Mouse (Mus musculus): ENCODE data around the gene Sez6l. TPM values are rescaled to one million over a fixed set of nuclear protein-coding genes. Genes with fewer than 3 reads are reported as not detected.

Sez6l gene
- polyA plus RNA-seq, 1 experiment = 0.32 TPM

DNA sequence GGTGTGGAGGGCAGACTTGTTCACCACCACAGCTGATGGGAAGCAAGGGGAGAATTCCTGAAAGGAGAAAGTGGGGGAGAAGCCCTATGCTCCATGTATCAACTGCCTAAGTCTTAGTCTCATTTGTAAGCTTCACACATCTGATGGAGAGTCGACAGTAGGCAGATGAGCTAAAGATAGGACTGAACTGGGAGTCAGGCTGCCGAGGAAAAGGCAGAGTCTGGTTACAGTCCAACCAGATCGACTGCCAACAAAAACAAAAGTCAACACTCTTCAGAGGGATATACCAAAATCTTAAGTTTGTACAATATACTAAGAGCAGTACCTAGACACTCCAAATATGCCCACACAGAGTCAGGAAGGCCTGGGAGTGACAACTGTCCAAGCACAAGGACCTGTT is 38.7 kb downstream of the Sez6l start:
- H3K4me3 ChIP-seq (ENCODE audit: insufficient read depth, low read length) = no peak overlapping the region
- TF ChIP-seq CTCF (IDR thresholded peaks at IDR 0.05; ENCODE audit: borderline replicate concordance, insufficient read depth, low read length) = no peak
- no peak for TF ChIP-seq POLR2A (IDR thresholded peaks at IDR 0.05; ENCODE audit: low read depth, low read length)
- no peak overlapping the region for H3K27ac ChIP-seq (ENCODE audit: insufficient read depth, low read length)
- H3K4me1 ChIP-seq (ENCODE audit: control insufficient read depth, insufficient read depth, low read length) = no peaks in the 10 kb centered on the region

DNA sequence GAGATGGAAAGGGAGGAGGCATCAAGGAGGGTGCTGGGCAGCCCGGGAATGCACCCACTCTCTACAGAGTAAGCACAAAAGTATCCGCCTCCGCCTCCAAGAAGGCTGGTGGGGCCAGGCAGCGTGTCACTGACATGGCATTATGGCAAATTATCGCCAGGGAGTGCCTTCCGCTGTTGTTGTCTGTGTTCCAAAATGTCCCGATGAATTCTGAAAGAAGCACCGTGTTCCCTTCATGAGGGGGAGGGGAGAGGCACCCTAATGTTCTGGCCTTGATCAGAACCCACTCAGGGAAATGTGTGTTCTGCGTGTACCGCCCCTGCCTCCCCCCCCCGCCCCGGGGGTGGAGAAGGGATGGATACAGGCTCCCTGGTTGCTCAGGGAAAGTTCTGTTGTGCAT is 41.1 kb downstream of the Sez6l start:
- Histone ChIP-seq H3K27ac (ENCODE audit: insufficient read depth, low read length) (no peak overlapping the region), H3K4me3 (ENCODE audit: insufficient read depth, low read length) (no peak overlapping the region), H3K4me1 (ENCODE audit: control insufficient read depth, insufficient read depth, low read length) (no peaks in the 10 kb centered on the region)
- TF ChIP-seq POLR2A (IDR thresholded peaks at IDR 0.05; ENCODE audit: low read depth, low read length) = no peak
- TF ChIP-seq CTCF (IDR thresholded peaks at IDR 0.05; ENCODE audit: borderline replicate concordance, insufficient read depth, low read length) = no peak

DNA sequence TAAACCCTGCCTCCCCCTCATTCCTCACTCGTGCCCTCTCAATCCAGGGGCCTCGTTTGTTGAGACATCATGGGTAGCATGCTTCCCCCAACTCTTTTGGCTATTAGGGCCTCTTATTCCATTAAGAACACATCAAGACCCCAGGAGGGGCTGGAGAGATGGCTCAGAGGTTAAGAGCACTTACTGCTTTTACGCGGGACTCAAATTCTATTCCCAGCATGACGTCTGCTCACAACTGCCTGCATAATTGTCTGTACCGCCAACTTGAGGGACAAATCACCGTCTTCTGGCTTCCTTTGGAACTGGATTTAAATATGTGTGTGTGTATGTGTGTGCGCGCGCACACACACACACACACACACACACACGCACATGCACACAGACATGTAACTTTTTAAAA is 42.8 kb downstream of the Sez6l start:
- TF ChIP-seq CTCF (IDR thresholded peaks at IDR 0.05; ENCODE audit: borderline replicate concordance, insufficient read depth, low read length) = no peak
- TF ChIP-seq POLR2A (IDR thresholded peaks at IDR 0.05; ENCODE audit: low read depth, low read length) = no peak
- H3K4me3 ChIP-seq (ENCODE audit: insufficient read depth, low read length) = no peak overlapping the region
- no peaks in the 10 kb centered on the region for H3K4me1 ChIP-seq (ENCODE audit: control insufficient read depth, insufficient read depth, low read length)
- no peak overlapping the region for H3K27ac ChIP-seq (ENCODE audit: insufficient read depth, low read length)

DNA sequence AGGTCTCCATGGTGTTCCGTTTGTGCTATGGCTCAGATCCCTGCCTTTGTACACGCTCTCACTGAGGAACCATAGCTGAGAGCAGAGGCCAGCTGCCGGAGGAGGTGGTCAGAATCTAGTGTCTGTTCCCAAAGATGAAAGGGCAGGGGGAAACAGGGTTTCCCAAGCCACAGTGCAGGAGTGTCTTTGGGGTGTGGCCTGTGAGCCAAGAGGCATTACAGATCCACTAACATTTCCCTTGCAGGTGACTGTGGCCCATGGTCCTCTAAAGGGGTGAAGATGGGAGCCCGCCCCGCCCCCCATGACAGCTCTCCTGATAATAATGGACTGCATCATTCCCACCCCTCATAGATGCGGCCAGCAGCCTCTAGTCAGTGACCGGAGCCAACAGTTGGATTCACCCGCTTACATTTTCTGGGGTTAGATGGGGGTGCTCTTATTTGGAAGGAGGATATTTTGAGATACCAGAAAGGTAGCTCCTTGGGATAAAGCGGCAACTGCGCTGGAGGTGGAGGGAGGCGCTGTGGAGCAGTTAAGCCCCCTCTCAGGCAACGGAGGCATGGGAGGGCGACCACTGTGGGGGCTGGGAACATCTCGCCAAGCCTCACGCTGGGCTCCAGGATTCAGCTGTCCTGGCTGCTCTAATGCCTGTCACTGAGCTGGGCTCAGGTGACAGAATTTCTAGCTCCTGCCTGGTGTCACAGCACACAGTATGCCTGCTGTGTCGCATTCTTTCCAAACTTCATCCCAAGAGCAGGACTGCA is 43.5 kb downstream of the Sez6l start:
- Histone ChIP-seq H3K27ac (ENCODE audit: insufficient read depth, low read length) (no peak overlapping the region), H3K4me3 (ENCODE audit: insufficient read depth, low read length) (no peak overlapping the region), H3K4me1 (ENCODE audit: control insufficient read depth, insufficient read depth, low read length) (no peaks in the 10 kb centered on the region)
- TF ChIP-seq CTCF (IDR thresholded peaks at IDR 0.05; ENCODE audit: borderline replicate concordance, insufficient read depth, low read length) (no peak), POLR2A (IDR thresholded peaks at IDR 0.05; ENCODE audit: low read depth, low read length) (no peak)

DNA sequence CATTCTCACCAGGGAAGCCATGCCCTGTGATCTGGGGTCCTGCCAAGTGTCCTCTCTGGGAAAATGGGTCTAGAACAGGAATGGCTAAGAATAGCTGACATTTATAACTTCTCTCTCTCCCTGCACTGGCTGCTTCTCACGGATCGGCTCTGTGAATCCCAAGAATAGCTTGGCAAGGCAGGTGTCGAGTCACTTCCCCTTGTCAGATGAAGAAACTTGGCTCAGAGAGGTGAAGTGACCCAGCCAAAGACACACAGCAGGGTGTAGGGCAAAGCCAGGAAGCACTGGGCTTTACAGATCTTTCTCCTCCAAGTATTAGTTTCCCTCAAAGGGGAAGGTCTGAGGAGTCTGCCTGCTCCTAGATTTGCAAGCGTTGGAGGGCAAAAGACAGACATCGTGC is 44.1 kb downstream of the Sez6l start:
- H3K27ac ChIP-seq (ENCODE audit: insufficient read depth, low read length) = no peak overlapping the region
- TF ChIP-seq CTCF (IDR thresholded peaks at IDR 0.05; ENCODE audit: borderline replicate concordance, insufficient read depth, low read length) (no peak), POLR2A (IDR thresholded peaks at IDR 0.05; ENCODE audit: low read depth, low read length) (no peak)
- no peaks in the 10 kb centered on the region for H3K4me1 ChIP-seq (ENCODE audit: control insufficient read depth, insufficient read depth, low read length)
- H3K4me3 ChIP-seq (ENCODE audit: insufficient read depth, low read length) = no peak overlapping the region

DNA sequence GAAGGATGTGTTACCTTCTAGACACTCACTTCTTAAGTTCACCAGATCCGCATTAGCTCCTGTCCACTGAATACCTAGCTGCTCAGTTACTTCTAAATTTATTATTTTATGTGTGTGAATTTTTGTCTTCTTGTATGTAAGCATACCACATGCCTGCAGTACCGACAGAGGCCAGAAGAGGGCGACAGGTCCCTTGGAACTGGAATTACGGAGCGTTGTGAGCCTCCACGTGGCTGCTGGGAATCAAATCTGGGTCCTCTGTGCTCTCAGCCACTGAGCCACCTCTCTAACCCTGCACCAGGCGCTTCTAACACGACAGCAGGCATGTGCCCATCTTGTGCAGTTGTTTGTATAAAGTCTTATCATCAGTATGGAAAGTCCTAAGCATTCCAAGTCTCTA is 44.8 kb downstream of the Sez6l start:
- no peak for TF ChIP-seq CTCF (IDR thresholded peaks at IDR 0.05; ENCODE audit: borderline replicate concordance, insufficient read depth, low read length)
- no peak for TF ChIP-seq POLR2A (IDR thresholded peaks at IDR 0.05; ENCODE audit: low read depth, low read length)
- Histone ChIP-seq H3K4me1 (ENCODE audit: control insufficient read depth, insufficient read depth, low read length) (no peaks in the 10 kb centered on the region), H3K27ac (ENCODE audit: insufficient read depth, low read length) (no peak overlapping the region), H3K4me3 (ENCODE audit: insufficient read depth, low read length) (no peak overlapping the region)

DNA sequence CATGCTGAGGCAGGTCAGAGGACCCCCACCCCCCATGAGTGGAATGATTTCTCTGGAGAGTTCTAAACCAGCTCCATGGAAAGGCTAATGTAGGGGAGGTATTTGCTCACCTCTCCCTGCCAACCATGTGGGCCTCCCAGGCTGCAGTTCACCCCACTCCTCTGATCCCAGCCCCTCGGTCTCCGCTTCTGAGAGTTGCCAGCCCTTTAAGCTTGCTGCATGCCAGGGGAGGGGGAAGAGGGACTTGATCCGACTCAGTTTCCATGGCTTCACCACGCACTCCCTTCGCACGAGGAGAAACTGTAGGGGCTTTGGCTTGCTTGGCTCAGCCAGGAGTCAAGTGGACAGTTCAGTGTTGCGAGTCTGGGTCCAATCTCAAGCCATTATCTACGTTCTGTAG is 45.9 kb downstream of the Sez6l start:
- H3K4me1 ChIP-seq (ENCODE audit: control insufficient read depth, insufficient read depth, low read length) = no peaks in the 10 kb centered on the region
- TF ChIP-seq POLR2A (IDR thresholded peaks at IDR 0.05; ENCODE audit: low read depth, low read length) = no peak
- TF ChIP-seq CTCF (IDR thresholded peaks at IDR 0.05; ENCODE audit: borderline replicate concordance, insufficient read depth, low read length) = no peak

DNA sequence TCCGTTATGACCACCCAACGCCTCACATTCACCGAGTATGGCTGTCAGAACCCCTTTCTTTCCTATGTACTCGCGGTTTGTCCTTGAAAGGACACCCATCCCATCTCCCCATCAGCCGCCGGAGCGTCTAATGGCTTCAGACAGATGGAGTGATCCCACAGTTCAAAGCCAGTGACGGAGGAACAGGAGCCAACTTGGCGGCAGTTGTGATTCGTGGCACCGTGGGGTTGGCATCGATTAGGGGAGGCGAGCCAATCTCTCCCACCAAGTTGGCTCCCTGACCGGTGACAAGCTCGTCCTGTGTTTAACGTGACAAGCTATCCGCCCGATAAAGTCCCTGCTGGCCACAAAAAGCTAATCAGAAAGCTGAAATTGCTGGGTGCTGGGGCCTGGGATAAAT is 50.0 kb downstream of the Sez6l start:
- Histone ChIP-seq H3K4me1 (ENCODE audit: control insufficient read depth, insufficient read depth, low read length) (no peaks in the 10 kb centered on the region), H3K4me3 (ENCODE audit: insufficient read depth, low read length) (no peak overlapping the region), H3K27ac (ENCODE audit: insufficient read depth, low read length) (no peak overlapping the region)
- TF ChIP-seq CTCF (IDR thresholded peaks at IDR 0.05; ENCODE audit: borderline replicate concordance, insufficient read depth, low read length) (no peak), POLR2A (IDR thresholded peaks at IDR 0.05; ENCODE audit: low read depth, low read length) (no peak)

More for the DNA sequence above, 45.9 kb downstream of the Sez6l start:
- no peak overlapping the region for H3K27ac ChIP-seq (ENCODE audit: insufficient read depth, low read length)
- H3K4me3 ChIP-seq (ENCODE audit: insufficient read depth, low read length) = no peak overlapping the region

DNA sequence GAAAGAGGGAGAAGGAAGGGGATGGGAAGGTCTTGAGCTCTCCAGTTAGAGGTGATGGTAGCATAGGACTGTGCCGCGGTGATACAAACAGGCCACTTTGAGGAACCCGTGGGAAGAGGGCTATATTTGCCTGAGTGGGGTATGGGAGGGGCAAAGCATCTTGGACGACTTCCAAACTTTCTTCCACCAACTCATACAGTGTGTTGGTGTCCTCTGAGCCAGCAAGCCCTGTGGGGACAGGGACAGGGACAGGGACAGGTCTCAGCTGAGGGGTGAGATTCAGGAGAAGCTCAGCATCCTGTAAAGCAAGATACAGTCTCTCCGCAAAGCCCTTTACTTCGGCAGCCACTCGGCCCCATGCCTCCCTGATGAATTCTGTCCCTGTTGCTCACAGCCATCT is 50.5 kb downstream of the Sez6l start:
- Histone ChIP-seq H3K4me1 (ENCODE audit: control insufficient read depth, insufficient read depth, low read length) (no peaks in the 10 kb centered on the region), H3K4me3 (ENCODE audit: insufficient read depth, low read length) (no peak overlapping the region), H3K27ac (ENCODE audit: insufficient read depth, low read length) (no peak overlapping the region)
- TF ChIP-seq POLR2A (IDR thresholded peaks at IDR 0.05; ENCODE audit: low read depth, low read length) (no peak), CTCF (IDR thresholded peaks at IDR 0.05; ENCODE audit: borderline replicate concordance, insufficient read depth, low read length) (no peak)

DNA sequence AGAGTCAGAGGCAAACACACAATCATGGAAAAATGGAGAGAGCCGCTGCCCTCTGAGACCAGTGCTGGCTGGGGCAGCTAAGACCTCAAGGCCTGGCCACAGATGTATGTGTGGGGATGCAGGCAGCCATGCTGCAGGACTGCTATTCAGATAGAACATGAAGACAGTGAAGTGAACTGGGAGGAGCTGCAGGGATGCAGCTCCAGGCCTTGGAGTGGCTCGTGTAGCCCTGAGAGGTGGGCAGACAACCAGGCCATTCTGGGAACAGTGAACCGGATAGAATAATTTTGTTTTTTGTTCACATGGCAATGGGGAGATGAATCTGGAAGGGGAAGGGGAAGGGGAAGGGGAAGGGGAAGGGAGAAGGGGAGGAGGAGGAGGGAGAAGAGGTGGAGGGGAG is 51.0 kb downstream of the Sez6l start:
- no peaks in the 10 kb centered on the region for H3K4me1 ChIP-seq (ENCODE audit: control insufficient read depth, insufficient read depth, low read length)
- H3K27ac ChIP-seq (ENCODE audit: insufficient read depth, low read length) = no peak overlapping the region
- no peak overlapping the region for H3K4me3 ChIP-seq (ENCODE audit: insufficient read depth, low read length)
- TF ChIP-seq CTCF (IDR thresholded peaks at IDR 0.05; ENCODE audit: borderline replicate concordance, insufficient read depth, low read length) (no peak), POLR2A (IDR thresholded peaks at IDR 0.05; ENCODE audit: low read depth, low read length) (no peak)
